Mouse (Mus musculus) layer of hippocampus, postnatal 14 days (tissue): ENCODE data around the gene Rnf183. TPM values are rescaled to one million over a fixed set of nuclear protein-coding genes. Genes with fewer than 3 reads are reported as not detected.

Experiments
- DNase-seq, 2 experiments: peaks; one replicate each; pipeline ENCODE4 v3.0.0; 2021 to 2022; ENCODE audit warnings: low spot score in 2 of 2, mixed read lengths in 1 of 2
- total RNA-seq, 2 experiments: library from RNA; stranded (reverse); gene quantifications; 2 replicates each; pipeline ENCODE4 v1.2.3; 2021

The Rnf183 gene
- total RNA-seq, 2 experiments from 2014 or later: not detected

GRCm38 (mm10) chr4:62384159-62384558, 50.9 kb downstream of the Rnf183 start:
- no peak for DNase-seq

GRCm38 (mm10) chr4:62383752-62384151, 51.3 kb downstream of the Rnf183 start:
- no peak for DNase-seq

DNA sequence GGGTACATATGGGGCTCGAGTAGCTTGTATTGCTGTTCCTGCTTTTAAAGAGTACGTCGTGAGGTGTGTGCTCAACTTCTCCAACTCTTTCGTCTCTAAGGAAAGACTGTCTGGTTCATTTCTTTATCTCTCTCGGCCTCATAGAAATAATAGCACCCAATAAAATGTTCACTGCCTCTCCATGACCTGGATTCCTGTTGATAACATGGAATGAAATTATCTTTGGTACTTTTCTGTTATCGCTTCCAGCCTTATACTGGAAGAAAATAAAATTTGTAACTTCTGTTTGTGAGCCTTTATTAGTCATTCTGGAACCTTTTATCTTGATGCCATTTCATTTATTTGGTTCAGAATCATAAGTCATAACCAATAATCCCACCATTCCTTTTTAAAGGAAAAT, 51.8 kb downstream of the Rnf183 start:
- DNase-seq: no peak

DNA sequence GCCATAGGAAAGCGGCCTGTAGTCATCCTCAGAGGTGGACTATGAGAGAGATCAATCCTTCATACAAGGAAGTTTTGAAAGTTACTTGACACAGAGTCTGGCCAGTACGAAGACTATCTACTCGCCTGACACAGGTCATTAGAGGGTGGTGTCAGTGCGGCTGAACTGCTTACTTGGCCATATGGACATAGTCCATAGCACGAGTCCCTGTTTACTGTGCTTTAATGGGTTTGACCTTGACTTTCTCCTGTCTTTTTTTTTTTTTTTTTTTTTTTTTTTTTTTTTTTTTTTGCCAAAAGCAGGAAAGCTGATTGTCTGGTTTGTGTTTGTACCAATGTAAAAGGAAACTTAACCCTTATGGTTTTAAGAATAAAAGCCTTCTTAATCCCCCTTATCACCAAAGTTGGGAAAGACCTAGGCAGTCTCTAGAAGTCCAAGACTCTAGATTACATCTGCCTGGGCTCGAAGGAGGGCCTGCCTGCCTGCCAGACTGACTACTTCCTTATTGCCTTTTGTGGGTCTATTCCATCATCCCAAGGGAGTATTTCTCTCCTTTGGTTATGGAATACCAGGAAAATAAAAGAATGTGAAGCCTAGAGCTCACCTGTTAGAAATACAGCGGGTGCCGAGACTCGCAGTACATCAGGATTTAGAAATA, 55.2 kb downstream of the Rnf183 start:
- DNase-seq: no peak

Other genes starting within 250 kb of the Rnf183 start
- 10 to 100 TPM; 22.8 to 23.5 TPM for gene Zfp37, start 204.2 kb downstream of the Rnf183 start, total RNA-seq
- gene Slc31a2, start 172.7 kb downstream of the Rnf183 start, total RNA-seq: 10 to 100 TPM in 1 of 2 experiments, 1 to 10 TPM in 1; 7.8 to 11.6 TPM
- 10 to 100 TPM; 42.3 to 44.8 TPM for gene Fkbp15, start 74.7 kb downstream of the Rnf183 start, total RNA-seq
- 10 to 100 TPM; 27.5 to 36.7 TPM for gene Slc31a1, start 74.5 kb downstream of the Rnf183 start, total RNA-seq
- gene Cdc26, start 26.6 kb downstream of the Rnf183 start, total RNA-seq: 10 to 100 TPM; 48.4 to 49.3 TPM
- gene Prpf4, start 26.5 kb downstream of the Rnf183 start, total RNA-seq: 10 to 100 TPM; 11.8 to 12.8 TPM
- 1 to 10 TPM; 5.4 to 5.8 TPM for gene Wdr31, start 35.6 kb upstream of the Rnf183 start, total RNA-seq
- under 1 TPM; 0.30 to 0.67 TPM for gene Bspry, start 44.8 kb upstream of the Rnf183 start, total RNA-seq
- gene Hdhd3, start 68.2 kb upstream of the Rnf183 start, total RNA-seq: 10 to 100 TPM; 10.0 to 10.9 TPM
- 10 to 100 TPM; 21.7 to 27.6 TPM for gene Alad, start 84.7 kb upstream of the Rnf183 start, total RNA-seq
- gene Pole3, start 89.8 kb upstream of the Rnf183 start, total RNA-seq: 10 to 100 TPM; 23.8 to 26.3 TPM
- gene 4933430I17Rik, start 90.1 kb upstream of the Rnf183 start, total RNA-seq: under 1 TPM; 0.30 to 0.57 TPM
- gene Rgs3, start 124.6 kb upstream of the Rnf183 start, total RNA-seq: 10 to 100 TPM; 24.4 to 26.5 TPM